Mouse (Mus musculus): ENCODE results near the gene Olfr547. TPM values are rescaled to one million over a fixed set of nuclear protein-coding genes. Genes with fewer than 3 reads are reported as not detected.

Gene Olfr547
- total RNA-seq, 2 experiments from 2014 or later: not detected

DNA sequence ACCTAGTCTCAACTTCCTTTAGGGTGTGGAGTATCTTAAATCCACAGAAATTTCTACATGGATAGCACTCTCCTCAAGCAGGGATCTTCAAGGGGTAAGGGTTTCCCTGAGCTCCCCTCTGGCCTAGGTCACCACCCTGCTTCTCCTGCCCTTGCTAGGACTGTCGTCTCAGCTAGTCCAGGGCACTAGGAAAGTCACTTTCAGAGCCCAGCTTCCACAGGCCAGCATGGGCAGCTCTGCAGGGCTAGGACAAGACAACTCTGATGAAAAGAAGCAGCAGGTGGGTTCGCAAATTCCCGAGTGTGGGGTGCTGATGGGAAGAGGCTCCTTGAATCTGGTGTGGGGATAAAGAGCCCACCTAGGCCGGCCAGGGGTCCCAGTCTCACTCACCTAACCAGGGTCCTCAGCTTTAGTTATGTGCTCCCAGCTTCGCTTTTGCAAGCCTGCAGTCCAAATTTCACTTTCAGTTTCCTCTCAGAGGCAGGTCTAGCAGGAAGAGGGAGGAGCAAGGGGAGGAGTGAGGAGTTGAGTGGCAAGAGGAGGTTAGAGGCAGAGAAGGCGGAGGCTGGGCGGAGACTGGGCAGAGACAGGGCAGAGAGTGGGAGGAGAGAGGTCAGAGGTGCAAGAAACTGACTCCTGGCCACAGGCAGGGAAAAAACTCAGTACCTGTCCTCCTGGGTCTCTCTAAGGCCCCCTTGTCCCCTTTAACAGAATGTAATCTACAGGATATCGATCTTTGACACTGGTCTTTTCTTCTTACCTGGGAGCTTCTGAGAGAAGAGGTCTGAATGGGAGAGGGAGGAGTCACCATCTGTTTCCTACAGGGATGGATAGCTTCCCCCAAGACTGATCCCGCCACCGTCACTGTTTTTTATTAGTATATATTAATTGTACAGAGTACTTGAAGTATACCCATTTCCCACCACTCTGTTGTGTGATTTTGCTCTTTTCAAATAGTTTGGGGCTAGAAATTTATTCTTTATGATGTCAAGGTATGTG, 30.7 kb downstream of the Olfr547 start, which contains the start of gene Trim21:
TSS of gene Trim21 (minus strand) at position 488 of the 999 bp plus-strand sequence.
- DNase-seq (ENCODE audit: low spot score): peak; percentile 83
- intact Hi-C loops (cut with DNase I): no loop called here

- intact Hi-C loops (cut with DNase I): no loop called here
- DNase-seq (ENCODE audit: low spot score): no peak
Measured at GRCm38 (mm10) chr7:102566219-102566618, 31.7 kb downstream of the Olfr547 start.

GRCm38 (mm10) chr7:102571142-102571541, 36.6 kb downstream of the Olfr547 start, which contains the start of gene Olfr550:
Olfr550 (plus strand) TSS chr7:102571442.
- intact Hi-C loops (cut with DNase I): no loop called here

GRCm38 (mm10) chr7:102573174-102573830, 38.8 kb downstream of the Olfr547 start:
- DNase-seq (ENCODE audit: low spot score): no peak
- intact Hi-C loops (cut with DNase I): no loop called here

More at GRCm38 (mm10) chr7:102571142-102571541, 36.6 kb downstream of the Olfr547 start, which contains the start of gene Olfr550:
- no peak for DNase-seq (ENCODE audit: low spot score)

- intact Hi-C loops (cut with DNase I): no loop called here
Measured at GRCm38 (mm10) chr7:102575998-102576397, 41.4 kb downstream of the Olfr547 start.

More at GRCm38 (mm10) chr7:102575998-102576397, 41.4 kb downstream of the Olfr547 start:
- no peak for DNase-seq (ENCODE audit: low spot score)

Other genes starting within 250 kb of the Olfr547 start
- gene Rrm1, start 93.1 kb upstream of the Olfr547 start, total RNA-seq (2021): 10 to 100 TPM in 1 of 2 experiments, 1 to 10 TPM in 1; 8.4 to 11.5 TPM
- gene Olfr543, start 53.1 kb upstream of the Olfr547 start, total RNA-seq (2021): not detected
- gene Olfr544, start 46.4 kb upstream of the Olfr547 start, total RNA-seq (2021): not detected
- gene Olfr545, start 35.2 kb upstream of the Olfr547 start, total RNA-seq (2021): not detected
- not detected for gene Olfr548-ps1, start 6.1 kb downstream of the Olfr547 start, total RNA-seq (2021)
- gene Olfr549, start 15.1 kb downstream of the Olfr547 start, total RNA-seq (2021): not detected
- gene Trim21, start 30.7 kb downstream of the Olfr547 start, total RNA-seq (2021): 1 to 10 TPM; 5.4 to 5.5 TPM
- under 1 TPM; 0.10 to 0.17 TPM for gene Olfr550, start 36.7 kb downstream of the Olfr547 start, total RNA-seq (2021)
- gene Olfr551, start 57.1 kb downstream of the Olfr547 start, total RNA-seq (2021): not detected
- gene Olfr552, start 63.0 kb downstream of the Olfr547 start, total RNA-seq (2021): under 1 TPM; 0.08 to 0.36 TPM
- gene Olfr553, start 83.5 kb downstream of the Olfr547 start, total RNA-seq (2021): not detected
- not detected for gene Olfr554, start 103.7 kb downstream of the Olfr547 start, total RNA-seq (2021)
- not detected for gene Olfr555, start 124.1 kb downstream of the Olfr547 start, total RNA-seq (2021)
- not detected for gene Olfr556, start 130.2 kb downstream of the Olfr547 start, total RNA-seq (2021)
- 1 to 10 TPM; 6.5 to 8.2 TPM for gene Trim68, start 152.6 kb downstream of the Olfr547 start, total RNA-seq (2021)
- gene Olfr557, start 161.2 kb downstream of the Olfr547 start, total RNA-seq (2021): not detected
- gene Olfr558, start 167.5 kb downstream of the Olfr547 start, total RNA-seq (2021): 1 to 10 TPM; 2.4 to 4.4 TPM
- gene Olfr33, start 184.3 kb downstream of the Olfr547 start, total RNA-seq (2021): not detected
- not detected for gene Olfr559, start 192.7 kb downstream of the Olfr547 start, total RNA-seq (2021)
- gene Olfr560, start 224.6 kb downstream of the Olfr547 start, total RNA-seq (2021): not detected
- gene Olfr78, start 224.7 kb downstream of the Olfr547 start, total RNA-seq (2021): 1 to 10 TPM in 1 of 2 experiments, under 1 TPM in 1; 0.81 to 1.2 TPM
- not detected for gene Olfr561, start 236.5 kb downstream of the Olfr547 start, total RNA-seq (2021)